Mouse (Mus musculus): ENCODE data around the gene Gabpb1. TPM values are rescaled to one million over a fixed set of nuclear protein-coding genes. Genes with fewer than 3 reads are reported as not detected.

Gabpb1 gene
- total RNA-seq (2014; fragmentation: Nextera tagmentation) (32.9 and 38.2 TPM in 2 replicates), total RNA-seq (2017) (31.2 and 37.4 TPM in 2 replicates)

DNA sequence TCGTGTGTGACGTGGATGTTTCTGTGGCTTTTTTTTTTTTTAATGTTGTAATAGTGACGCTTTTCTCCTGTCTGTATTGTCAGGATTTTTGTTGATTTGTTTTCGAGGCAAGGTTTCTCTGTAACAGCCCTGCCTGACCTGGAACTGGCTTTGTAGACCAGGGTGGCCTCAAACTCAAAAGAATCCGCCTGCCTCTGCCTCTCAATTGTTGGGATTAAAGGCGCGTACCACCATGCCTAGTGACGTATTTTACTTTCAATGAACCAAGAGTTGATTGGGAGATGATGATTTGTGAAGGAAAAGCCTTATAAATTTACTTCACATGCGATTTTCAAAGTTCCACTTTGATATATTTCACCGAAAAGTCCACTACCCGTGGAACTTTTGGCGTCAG is at the start of gene Gabpb1:
Gene Gabpb1 (minus strand): TSS at position 216 of the 394 bp plus-strand sequence.
- no peak for ATAC-seq (replicated peaks; ENCODE audit: poor library complexity, severe bottlenecking)

DNA sequence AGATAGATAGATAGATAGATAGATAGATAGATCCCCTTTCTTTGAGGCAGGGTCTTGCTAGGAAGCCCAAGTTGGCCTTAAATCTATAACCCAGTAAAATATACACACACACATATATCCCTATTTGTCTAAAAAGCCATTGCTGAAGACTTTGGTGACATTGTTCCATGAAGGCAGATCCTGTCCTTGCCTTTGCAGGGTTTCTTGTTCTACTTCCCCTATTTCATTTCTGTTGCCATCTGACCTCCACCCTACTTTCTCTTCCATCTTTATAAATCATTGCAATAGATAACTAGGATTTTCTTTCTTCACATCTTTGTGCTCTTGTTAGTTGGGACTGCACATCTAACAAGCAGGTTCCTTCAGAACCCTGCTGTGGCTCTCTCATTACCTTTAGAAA is 36.8 kb upstream of the Gabpb1 start:
- peak; percentile 74 for ATAC-seq (replicated peaks; ENCODE audit: poor library complexity, severe bottlenecking)

DNA sequence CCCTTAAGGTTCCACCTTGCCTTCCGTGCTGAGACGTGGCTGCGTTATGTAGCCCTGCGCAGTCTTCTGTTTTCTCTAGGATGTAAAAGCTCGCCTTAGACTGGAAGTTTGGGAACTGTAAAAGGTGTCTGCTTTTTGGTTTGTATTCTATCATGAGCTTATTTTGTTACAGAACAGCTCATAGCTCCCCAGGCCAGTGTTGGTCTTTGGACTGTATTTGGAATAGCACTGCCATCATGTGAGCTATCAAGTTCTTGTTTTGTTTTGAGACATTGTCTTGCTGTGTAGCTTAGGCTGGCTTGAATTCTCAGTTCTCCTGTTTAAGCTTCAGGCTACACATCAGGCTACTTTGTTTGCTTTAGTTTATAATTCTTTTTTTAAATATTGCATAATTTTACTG is 36.4 kb upstream of the Gabpb1 start:
- ATAC-seq (replicated peaks; ENCODE audit: poor library complexity, severe bottlenecking) = no peak

DNA sequence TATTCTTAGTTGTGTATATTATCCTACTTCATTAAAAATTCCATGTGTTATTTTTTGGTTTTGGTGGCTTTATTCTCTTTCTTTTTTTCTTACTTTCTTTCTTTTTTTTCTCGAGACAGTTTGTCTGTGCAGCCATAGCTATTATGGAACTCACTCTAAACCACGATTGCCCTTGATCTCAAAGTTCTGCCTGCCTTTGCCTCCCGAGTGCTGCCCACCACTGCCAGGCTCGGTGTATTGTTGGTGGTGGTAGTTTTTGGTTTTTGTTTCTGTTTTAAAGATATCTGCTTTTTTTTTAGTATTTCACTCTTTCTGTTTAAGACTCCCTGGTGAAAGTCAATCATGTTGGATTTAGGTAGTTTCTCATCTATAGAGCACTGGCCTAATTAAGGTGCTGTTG is 32.2 kb upstream of the Gabpb1 start:
- ATAC-seq (replicated peaks; ENCODE audit: poor library complexity, severe bottlenecking) = no peak

DNA sequence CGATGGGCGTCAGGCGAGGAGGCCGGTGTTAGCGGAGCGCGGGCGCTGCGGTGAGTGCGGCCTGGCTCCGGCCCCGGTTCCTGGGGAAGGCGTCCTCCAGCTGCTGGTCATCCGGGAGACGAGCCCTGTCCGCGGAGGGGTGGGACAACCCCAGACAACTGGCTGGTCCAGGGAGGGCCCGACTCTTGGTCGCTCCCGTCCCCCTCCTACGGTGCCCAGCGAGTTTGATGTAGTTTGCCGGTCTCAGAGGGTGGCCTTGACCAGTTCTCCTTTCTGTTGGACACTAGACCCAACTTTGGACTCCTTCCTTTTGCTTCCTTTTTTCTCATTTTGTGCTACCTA is 31.3 kb upstream of the Gabpb1 start:
- ATAC-seq (replicated peaks; ENCODE audit: poor library complexity, severe bottlenecking) = no peak

DNA sequence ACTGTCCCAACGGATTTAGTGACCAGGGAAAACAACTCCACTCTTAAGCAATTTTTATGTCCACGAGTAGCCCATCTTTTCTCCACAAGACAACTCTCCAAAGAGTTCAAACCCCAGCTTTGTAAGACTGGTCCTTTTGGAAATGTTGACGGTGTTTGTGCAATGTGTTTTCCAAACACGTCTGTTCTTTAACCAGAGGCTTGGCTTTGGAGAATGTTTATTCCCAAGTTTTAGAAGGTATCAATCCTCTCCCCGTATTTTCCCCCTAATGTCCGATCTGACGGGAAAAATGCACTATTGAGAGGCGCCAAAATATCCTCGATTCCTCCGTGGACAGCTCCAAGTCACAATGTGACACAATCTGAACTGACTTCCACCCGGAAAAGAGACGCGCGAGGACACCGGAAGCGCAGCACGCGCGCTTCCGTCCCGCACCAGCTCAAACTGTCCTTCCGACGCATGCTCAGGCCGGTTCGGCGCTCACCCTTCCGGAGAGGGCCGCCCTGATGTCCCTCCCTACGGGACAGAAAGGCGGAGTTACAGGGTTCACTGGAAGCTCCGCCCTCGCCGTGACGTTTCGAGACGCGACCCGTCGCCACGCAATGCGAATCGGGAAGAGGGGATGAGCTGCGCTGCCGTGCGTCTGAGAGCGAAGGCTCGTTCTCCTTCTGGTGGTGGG is 30.8 kb upstream of the Gabpb1 start, which contains the start of gene Usp8:
Gene Usp8 (plus strand): TSS at position 570 of the 679 bp plus-strand sequence.
- peak; percentile 97 for ATAC-seq (replicated peaks; ENCODE audit: poor library complexity, severe bottlenecking)

DNA sequence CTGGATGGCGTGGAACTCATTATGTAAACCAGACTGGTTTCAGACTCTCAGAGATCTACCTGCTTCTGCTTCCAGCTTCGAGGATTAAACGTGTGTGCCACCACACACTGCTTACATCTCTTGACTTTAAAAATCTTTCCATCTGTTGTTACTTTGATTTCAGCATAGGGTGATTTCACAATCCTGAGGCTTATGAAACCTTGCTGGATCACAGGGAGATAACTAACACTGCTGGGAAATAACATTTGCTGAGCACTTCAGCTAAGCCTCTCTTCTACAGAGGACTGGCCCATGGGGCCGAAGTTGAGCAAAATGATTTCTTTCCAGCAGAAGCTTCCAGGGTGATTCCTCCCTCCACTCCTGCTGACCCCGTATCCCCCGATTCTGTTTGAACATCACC is 19.1 kb upstream of the Gabpb1 start:
- ATAC-seq (replicated peaks; ENCODE audit: poor library complexity, severe bottlenecking) = peak; percentile 97

DNA sequence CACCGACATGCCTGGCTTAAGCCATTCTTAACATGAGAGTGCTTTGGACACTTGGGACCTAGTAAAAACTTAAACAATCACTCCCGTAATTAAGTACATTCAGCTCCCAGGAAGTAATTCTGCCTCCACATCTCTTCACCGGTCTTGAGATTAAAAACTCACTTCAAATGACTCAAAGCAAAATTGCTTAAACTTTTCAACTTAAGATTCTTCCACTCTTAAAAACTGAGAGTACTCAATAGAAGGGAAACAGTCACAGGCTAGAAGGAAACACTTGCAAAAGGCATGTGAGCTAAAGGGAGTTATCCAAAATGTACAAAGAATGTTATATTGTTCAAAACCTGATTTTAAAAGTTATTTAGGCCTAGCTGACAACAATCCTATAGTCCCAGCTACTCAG is 15.2 kb upstream of the Gabpb1 start:
- no peak for ATAC-seq (replicated peaks; ENCODE audit: poor library complexity, severe bottlenecking)

DNA sequence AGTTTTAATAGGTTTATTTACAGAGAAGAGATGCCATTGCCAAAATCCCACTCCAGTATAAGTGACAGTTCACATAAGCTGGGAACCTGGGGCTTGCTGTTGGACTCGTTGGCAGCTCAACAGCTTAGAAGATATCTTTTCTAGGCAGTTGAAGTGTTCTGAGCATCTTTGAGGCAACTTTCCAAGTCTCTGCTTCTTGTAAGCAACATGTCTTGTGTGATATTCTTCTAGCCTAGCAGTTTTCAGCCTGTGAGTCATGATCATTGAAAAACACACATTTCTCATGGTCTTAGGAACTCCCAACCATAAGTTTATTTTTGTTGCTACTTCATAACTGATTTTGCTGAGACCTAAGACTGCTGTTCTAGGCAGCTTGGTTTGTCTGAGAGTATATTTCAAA is 6.8 kb upstream of the Gabpb1 start:
- no peak for ATAC-seq (replicated peaks; ENCODE audit: poor library complexity, severe bottlenecking)

DNA sequence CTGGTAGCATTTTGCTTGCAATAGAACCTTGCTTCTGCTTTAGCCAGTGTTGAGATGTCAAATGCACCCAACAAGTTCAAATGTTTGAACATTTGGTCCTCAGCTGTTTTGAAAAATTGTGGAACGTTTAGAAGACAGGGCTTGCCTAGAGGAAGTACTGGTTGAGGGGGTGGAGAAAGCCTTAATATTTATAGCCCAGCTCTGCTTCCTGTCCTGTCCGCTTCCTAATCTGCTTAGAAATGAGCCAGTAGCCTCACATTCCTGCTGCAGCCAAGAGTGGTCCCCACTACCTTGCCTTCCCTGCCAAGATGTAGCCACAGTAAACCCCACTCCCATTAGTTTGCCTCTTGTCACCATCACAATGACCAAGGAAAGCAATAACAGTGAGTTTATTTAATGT is 6.2 kb upstream of the Gabpb1 start:
- ATAC-seq (replicated peaks; ENCODE audit: poor library complexity, severe bottlenecking) = peak; percentile 61

DNA sequence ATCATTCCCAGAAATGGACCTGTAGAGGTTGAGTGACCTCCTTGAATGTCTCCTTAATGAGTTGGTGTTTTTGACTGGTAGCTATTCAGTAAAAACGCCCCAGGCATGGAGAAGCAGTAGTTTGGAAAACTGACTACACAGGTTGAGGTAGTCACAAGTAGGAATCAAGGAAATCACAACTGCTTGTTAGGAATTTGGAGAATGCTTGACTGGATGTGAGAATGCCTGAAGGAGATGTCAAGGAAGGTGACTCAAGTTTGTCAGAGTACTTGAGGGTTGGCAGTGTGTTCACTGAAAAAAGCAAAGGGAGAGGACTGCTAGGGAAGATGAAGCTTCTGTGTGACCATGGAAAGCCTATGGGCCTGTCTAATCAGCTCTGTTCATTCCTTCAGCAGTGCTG is 1.2 kb upstream of the Gabpb1 start:
- no peak for ATAC-seq (replicated peaks; ENCODE audit: poor library complexity, severe bottlenecking)

DNA sequence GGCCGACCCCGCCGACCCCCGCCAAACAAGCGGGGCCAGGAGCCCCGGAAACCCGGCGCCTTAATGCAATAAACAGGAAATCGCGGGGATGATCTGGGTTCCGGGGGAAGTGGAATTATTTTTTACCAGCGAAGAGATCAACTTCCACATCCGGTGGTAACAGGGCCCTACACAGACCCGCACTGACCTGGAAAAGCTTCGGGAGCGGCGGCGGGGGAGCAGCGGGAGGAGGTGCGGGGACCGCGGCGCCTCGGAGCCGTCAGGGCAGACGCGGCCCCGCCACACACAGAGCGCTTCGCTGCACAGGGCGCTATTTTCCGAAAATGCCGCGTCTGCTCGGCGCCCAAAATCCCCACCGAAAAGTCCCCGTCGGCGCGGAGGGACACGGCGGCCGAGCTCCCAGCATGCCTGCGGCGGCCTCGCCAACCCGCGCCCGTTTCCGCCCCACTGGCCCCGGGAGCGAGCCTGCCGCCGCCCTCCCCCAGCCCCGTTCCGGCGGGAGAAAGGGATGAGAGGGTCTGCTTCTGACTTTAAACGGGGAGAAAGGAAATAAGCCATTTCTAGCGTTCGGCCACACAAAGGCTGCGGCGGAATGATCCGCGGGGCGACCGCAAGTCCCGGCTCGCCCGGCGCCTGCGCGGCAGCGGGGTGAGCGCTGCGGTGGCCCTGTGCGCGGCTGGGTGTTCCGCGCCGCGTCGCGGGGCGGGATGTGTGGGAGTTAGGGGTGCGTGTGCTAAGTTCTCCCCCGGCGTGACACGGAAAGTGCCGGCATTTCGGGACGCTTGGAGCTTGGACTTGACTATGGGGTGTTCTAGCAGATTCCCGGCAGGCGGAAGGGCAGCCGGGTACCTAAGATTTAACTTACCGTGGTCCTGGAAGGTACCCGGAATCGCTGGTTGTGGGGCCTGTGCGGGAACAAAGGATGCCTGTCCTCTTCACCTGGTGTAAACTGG is 692 bp downstream of the Gabpb1 start:
- ATAC-seq (replicated peaks; ENCODE audit: poor library complexity, severe bottlenecking) = peak; percentile 63

DNA sequence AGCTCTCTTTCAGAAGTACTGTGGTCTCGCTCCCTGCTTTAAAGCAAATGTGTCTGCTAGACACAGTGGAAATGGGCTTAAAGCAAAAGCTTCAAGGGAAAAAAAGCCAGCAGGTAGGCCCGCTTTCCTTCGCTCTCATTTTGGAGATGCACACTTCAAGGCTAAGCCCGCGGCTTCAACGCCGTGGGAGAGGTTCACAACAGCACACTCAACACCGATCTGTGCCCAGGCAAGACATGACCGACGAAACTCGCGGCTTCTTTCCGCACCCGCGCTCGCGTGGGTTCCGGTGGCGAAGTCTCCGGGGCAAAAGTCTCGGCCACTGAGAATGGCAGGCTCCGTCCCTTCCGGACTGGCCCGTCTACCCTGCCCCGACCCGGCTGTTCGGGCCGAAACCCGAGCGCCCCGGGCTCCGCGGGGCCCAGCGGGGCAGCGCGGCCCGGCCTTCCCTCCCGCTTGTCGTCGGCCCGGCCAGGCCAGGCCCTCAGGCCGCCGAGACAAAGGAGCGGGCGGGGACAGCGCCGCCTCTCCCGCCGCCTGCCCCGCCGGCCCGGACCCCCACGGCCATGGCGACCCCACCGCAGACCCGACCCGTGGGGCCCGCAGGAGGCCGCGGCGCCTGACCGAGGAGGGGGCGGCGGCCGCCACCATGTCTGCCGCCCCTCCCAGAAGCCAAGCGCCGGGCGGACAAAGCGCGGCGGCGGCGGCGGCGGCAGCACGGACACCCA is 1.5 kb downstream of the Gabpb1 start:
- peak; percentile 15 for ATAC-seq (replicated peaks; ENCODE audit: poor library complexity, severe bottlenecking)

DNA sequence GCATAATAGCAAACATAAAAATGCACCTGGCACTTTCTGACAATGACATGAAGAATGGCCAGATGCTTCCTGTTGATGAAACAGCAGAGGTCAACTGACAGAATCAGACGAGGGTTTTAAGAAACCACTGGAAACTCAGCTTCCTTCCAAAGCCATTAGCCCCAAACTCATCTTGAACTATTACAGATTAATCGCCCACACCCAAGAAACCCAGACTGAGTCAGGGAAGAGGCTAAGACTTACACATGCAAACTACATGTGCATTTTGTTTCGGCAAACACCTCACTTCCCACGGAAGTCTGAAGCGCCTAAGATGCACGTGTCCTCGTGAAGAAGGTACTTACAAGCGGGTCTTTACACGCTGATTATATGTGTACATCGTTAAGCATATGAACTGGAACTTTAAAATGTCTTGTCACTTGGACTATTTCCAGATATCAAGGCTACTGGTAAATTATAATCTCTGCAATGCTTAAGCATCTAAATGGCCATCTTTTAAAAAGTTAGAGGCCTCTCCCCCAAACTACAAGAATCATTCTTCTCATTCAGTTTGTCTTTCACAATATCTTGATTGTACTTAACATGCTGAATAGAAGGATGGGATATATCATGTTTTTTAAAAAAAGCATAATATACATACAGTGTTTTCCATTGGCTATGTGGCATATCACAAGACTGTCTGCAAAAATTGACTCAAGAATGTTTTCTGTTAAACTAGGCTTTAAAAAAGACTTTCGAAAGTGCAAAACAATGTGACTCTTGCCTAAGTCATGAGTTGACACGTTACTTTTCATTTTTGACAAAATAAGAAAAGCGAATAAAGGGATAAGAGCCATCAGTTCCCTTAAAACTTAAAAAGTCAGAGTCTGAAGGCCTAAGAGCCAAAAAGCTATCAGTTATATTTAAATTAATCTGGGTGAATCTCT is 2.6 kb downstream of the Gabpb1 start:
- peak; percentile 57 for ATAC-seq (replicated peaks; ENCODE audit: poor library complexity, severe bottlenecking)

DNA sequence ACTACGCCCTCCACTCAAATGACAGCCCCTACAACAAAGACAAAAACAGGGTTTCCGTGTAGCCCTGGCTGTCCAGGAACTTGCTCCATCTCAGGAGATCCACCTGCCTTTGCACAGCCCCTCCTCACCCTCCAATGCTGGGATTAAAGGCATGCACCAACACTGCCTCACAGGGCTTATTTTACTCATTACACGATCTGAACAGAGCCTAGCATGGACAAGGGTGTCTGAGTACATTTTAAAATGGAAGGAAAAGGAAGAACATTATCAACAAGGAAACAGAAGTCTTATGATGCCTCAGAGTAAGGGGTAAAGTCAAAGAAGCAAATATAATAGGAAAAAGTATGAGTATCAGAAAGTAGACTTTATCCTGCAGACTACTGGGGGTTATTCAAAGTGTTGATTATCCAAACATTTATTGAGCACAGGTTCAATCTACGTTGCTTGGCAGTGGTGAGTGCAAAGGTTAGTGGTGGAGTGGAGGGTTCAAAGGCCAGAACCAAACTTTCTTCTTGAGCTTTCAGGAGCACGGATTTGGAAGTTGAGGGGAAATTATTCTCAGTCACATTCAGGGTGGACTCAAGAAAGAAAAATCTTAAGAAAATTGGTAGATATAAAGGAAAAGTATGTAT is 7.4 kb downstream of the Gabpb1 start:
- ATAC-seq (replicated peaks; ENCODE audit: poor library complexity, severe bottlenecking) = no peak

DNA sequence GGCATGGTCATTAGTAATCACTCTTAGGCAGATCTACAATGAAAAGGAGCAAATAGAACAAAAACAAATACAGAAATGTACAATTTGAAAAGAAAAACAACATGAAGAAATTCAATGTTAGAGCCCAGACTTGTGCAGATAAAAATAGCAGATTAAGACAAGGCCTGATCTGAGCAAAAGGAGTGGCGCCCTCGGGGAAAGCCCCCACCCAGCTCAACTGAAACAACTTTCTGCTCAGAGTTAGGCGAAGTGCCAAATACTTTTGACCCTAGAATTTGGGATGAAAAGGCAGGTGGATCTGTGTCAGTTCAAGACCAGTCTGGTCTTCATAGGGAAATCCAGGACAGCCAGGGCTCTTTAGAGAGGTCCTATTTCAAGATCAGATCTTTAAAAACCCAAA is 10.2 kb downstream of the Gabpb1 start:
- ATAC-seq (replicated peaks; ENCODE audit: poor library complexity, severe bottlenecking) = no peak

DNA sequence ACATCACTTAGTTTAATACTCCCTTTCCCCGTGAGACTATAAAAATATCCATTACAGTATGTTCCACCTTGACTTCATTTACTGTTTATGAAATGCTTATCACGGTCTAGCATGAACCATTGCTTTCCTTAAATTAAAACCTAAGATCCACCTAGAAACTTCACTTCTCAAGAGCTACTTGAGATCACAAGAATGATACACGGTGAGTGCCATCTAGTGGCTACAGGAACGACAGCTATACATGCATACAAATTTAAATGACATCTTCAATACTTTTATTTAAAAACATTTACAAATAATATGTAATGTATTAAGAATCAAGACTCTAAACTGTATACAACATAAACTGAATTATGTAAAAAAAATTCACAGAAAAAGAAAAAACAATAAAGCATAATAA is 12.7 kb downstream of the Gabpb1 start:
- peak; percentile 58; the same call in 1 of the 2 replicates for ATAC-seq (replicated peaks; ENCODE audit: poor library complexity, severe bottlenecking)

DNA sequence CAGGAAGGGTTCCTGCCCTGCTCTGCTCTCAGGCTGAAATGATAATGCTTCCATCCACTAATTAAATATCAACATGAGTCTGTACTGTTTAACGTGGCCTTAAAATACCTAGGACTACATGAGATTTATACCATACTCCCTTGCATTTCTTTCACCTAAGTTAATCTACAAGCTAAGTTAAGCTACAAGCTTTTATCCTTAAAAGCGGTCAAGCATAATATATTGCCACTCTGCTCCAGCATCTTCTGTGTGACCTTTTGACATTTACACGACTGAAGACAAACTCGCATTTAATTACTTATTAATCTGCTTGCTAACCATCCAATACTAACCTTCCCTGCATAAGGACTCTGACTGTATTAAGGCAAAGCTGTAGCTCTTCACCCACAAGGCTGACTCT is 23.2 kb downstream of the Gabpb1 start:
- ATAC-seq (replicated peaks; ENCODE audit: poor library complexity, severe bottlenecking) = no peak

DNA sequence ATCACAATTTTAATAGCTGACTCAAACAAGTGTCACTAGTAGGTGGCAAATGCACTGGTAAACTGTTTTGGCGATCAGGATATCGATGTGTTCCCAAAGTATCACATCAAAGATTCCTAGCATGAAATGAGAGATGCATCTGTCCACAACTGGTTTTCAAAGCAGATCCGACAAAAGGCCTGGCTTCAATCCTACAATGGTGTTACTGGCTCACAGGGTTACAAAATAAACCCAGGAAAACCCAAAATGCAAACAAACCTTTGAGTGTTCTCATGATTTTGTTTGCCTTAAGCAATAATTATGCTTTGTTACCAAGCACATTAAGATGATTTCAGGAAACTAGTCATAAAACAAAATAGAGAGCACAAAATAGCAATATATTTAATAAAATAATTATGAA is 28.4 kb downstream of the Gabpb1 start:
- no peak for ATAC-seq (replicated peaks; ENCODE audit: poor library complexity, severe bottlenecking)
